8 mouse cellular contexts compared by ENCODE assay signal in genomic region chr4:126301584-126302309, GRCm38 (mm10). TPM values are rescaled to one million over a fixed set of nuclear protein-coding genes. Genes with fewer than 3 reads are reported as not detected.
A peak's percentile ranks its signal among the peaks of the same experiment; 100 is the strongest.
DNase-seq lines count a peak whose midpoint lies in the region; ATAC-seq and TF ChIP-seq lines count a peak whose summit lies in the region.

No protein-coding gene starts in this region.

- no peak for TF ChIP-seq CTCF in lung, embryonic 14.5 days (IDR thresholded peaks at IDR 0.05; ENCODE audit: low read depth)

- H3K9me3 ChIP-seq in lung, embryonic 14.5 days (ENCODE audit: low read depth, low read length) = no peaks in the 10 kb centered on the region
- 0 out of 2 replicates have a peak, but pooled peaks cover 7% of the 10 kb centered on the region for H3K9me3 ChIP-seq in intestine, embryonic 16.5 days (ENCODE audit: control insufficient read depth, low read length)
- no peaks in the 10 kb centered on the region for H3K9me3 ChIP-seq in neural tube, embryonic 15.5 days (replicated peaks)

- H3K4me1 ChIP-seq in lung, embryonic 14.5 days (ENCODE audit: insufficient read depth) = peaks cover 9% of the 10 kb centered on the region
- H3K4me1 ChIP-seq in intestine, embryonic 16.5 days (ENCODE audit: control insufficient read depth, insufficient read depth, low read length) = peaks cover 22% of the 10 kb centered on the region
- peaks cover 25% of the 10 kb centered on the region for H3K4me1 ChIP-seq in neural tube, embryonic 15.5 days

- peak overlapping the region; percentile 36 for H3K4me3 ChIP-seq in lung, embryonic 14.5 days (ENCODE audit: low read depth, low read length)
- H3K4me3 ChIP-seq in intestine, embryonic 16.5 days (ENCODE audit: low read length) = peak overlapping the region; percentile 46
- peak overlapping the region; percentile 27 for H3K4me3 ChIP-seq in neural tube, embryonic 15.5 days (replicated peaks)

- peak; percentile 31 for DNase-seq in lung, embryonic 14.5 days
- DNase-seq in lung, postnatal 10 days = no peak
- peak; percentile 27 for DNase-seq in embryo, embryonic 9.5 days (ENCODE audit: extremely low spot score)
- DNase-seq in c-Kit-positive CD71-positive TER-119-positive erythroid progenitor cells, embryonic 14.5 days (ENCODE audit: low spot score) = no peak
- DNase-seq in spleen, postnatal 4 days (ENCODE audit: low spot score in 2 of 2) = no peak
- DNase-seq in spleen, postnatal 36 days (ENCODE audit: low spot score in 2 of 2) = no peak

- peak overlapping the region; percentile 44 for H3K9ac ChIP-seq in lung, embryonic 14.5 days
- peak overlapping the region; percentile 56 for H3K9ac ChIP-seq in intestine, embryonic 16.5 days (ENCODE audit: low read depth, low read length)
- no peak overlapping the region for H3K9ac ChIP-seq in neural tube, embryonic 15.5 days (replicated peaks)

- ATAC-seq in lung, embryonic 14.5 days (ENCODE audit: insufficient read depth) = peak; percentile 41; the same call in 1 of the 2 replicates
- ATAC-seq in intestine, embryonic 16.5 days = no peak
- ATAC-seq in neural tube, embryonic 15.5 days (ENCODE audit: low FRiP score) = peak; percentile 58; the same call in 1 of the 2 replicates

- 9% methylated on average over 27 of the region's 27 CpGs for WGBS in lung, embryonic 14.5 days
- WGBS in intestine, embryonic 16.5 days = 13% methylated on average over 27 of the region's 27 CpGs
- 3% methylated on average over 27 of the region's 27 CpGs for WGBS in neural tube, embryonic 15.5 days

- peak overlapping the region; percentile 73 for H3K4me2 ChIP-seq in lung, embryonic 14.5 days
- peak overlapping the region; percentile 80 for H3K4me2 ChIP-seq in intestine, embryonic 16.5 days (ENCODE audit: low read depth, low read length)
- H3K4me2 ChIP-seq in neural tube, embryonic 15.5 days = peak overlapping the region; percentile 58

- no peak overlapping the region for H3K27ac ChIP-seq in lung, embryonic 14.5 days (ENCODE audit: low read depth)
- no peak overlapping the region for H3K27ac ChIP-seq in intestine, embryonic 16.5 days (ENCODE audit: low read length)
- H3K27ac ChIP-seq in neural tube, embryonic 15.5 days (replicated peaks) = no peak overlapping the region

- H3K27me3 ChIP-seq in lung, embryonic 14.5 days (ENCODE audit: insufficient read depth, low read length) = peaks cover 51% of the 10 kb centered on the region
- H3K27me3 ChIP-seq in intestine, embryonic 16.5 days (replicated peaks; ENCODE audit: control insufficient read depth, insufficient read depth, low read length) = peaks cover 34% of the 10 kb centered on the region
- H3K27me3 ChIP-seq in neural tube, embryonic 15.5 days (replicated peaks) = peaks cover 61% of the 10 kb centered on the region

- H3K36me3 ChIP-seq in lung, embryonic 14.5 days (ENCODE audit: insufficient read depth) = no peaks in the 10 kb centered on the region
- no peaks in the 10 kb centered on the region for H3K36me3 ChIP-seq in intestine, embryonic 16.5 days (ENCODE audit: control insufficient read depth, insufficient read depth, low read length)
- no peaks in the 10 kb centered on the region for H3K36me3 ChIP-seq in neural tube, embryonic 15.5 days

RNA-seq across cellular contexts. Expression of gene Col8a2, which starts 15.2 kb away (rescaled TPM):
- 4.0 and 5.2 TPM in 2 replicates for polyA plus RNA-seq in lung, embryonic 14.5 days (2014; fragmentation: Nextera tagmentation; extraction: Ambion mirVana)
- polyA plus RNA-seq in intestine, embryonic 16.5 days (2015; fragmentation: Nextera tagmentation; extraction: Ambion mirVana) = 3.5 and 4.5 TPM in 2 replicates
- 7.4 and 9.8 TPM in 2 replicates for polyA plus RNA-seq in neural tube, embryonic 15.5 days (2015; fragmentation: Nextera tagmentation; extraction: Ambion mirVana)

RNA-seq across cellular contexts. Expression of gene Adprhl2, which starts 19.8 kb away (rescaled TPM):
- 52.8 and 56.8 TPM in 2 replicates for polyA plus RNA-seq in lung, embryonic 14.5 days (2014; fragmentation: Nextera tagmentation; extraction: Ambion mirVana)
- polyA plus RNA-seq in intestine, embryonic 16.5 days (2015; fragmentation: Nextera tagmentation; extraction: Ambion mirVana) = 59.0 and 60.1 TPM in 2 replicates
- polyA plus RNA-seq in neural tube, embryonic 15.5 days (2015; fragmentation: Nextera tagmentation; extraction: Ambion mirVana) = 75.5 and 79.8 TPM in 2 replicates

RNA-seq across cellular contexts. Expression of gene Tekt2, which starts 23.7 kb away (rescaled TPM):
- polyA plus RNA-seq in lung, embryonic 14.5 days (2014; fragmentation: Nextera tagmentation; extraction: Ambion mirVana) = 1.3 and 2.5 TPM in 2 replicates
- 4.8 and 5.6 TPM in 2 replicates for polyA plus RNA-seq in intestine, embryonic 16.5 days (2015; fragmentation: Nextera tagmentation; extraction: Ambion mirVana)
- 8.3 and 9.2 TPM in 2 replicates for polyA plus RNA-seq in neural tube, embryonic 15.5 days (2015; fragmentation: Nextera tagmentation; extraction: Ambion mirVana)

RNA-seq across cellular contexts. Expression of gene Trappc3, which starts 39.6 kb away (rescaled TPM):
- 26.7 and 28.9 TPM in 2 replicates for polyA plus RNA-seq in lung, embryonic 14.5 days (2014; fragmentation: Nextera tagmentation; extraction: Ambion mirVana)
- 105 and 107 TPM in 2 replicates for polyA plus RNA-seq in intestine, embryonic 16.5 days (2015; fragmentation: Nextera tagmentation; extraction: Ambion mirVana)
- 175 and 188 TPM in 2 replicates for polyA plus RNA-seq in neural tube, embryonic 15.5 days (2015; fragmentation: Nextera tagmentation; extraction: Ambion mirVana)

RNA-seq across cellular contexts. Expression of gene Map7d1, which starts 45.6 kb away (rescaled TPM):
- polyA plus RNA-seq in lung, embryonic 14.5 days (2014; fragmentation: Nextera tagmentation; extraction: Ambion mirVana) = 50.7 and 61.1 TPM in 2 replicates
- 13.1 and 16.7 TPM in 2 replicates for polyA plus RNA-seq in intestine, embryonic 16.5 days (2015; fragmentation: Nextera tagmentation; extraction: Ambion mirVana)
- polyA plus RNA-seq in neural tube, embryonic 15.5 days (2015; fragmentation: Nextera tagmentation; extraction: Ambion mirVana) = 65.4 and 79.7 TPM in 2 replicates

Comparison
In these comparisons a context has a peak if more than half of its experiments do, and no peak if none do; other contexts are left out.
1. DNase-seq: peak in lung, embryonic 14.5 days (single experiment) and embryo, embryonic 9.5 days (single experiment); none in lung, postnatal 10 days (single experiment), c-Kit-positive CD71-positive TER-119-positive erythroid progenitor cells, embryonic 14.5 days (single experiment), spleen, postnatal 4 days (0 of 2) and spleen, postnatal 36 days (0 of 2).
2. Peak in every context shown above with its lines, with median percentiles within 50 percentile points of each other: H3K4me2 ChIP-seq and H3K4me3 ChIP-seq.